Mouse (Mus musculus) adrenal gland, adult 18-20 months (tissue): Measurements from ENCODE around the gene Fbxo33. TPM values are rescaled to one million over a fixed set of nuclear protein-coding genes. Genes with fewer than 3 reads are reported as not detected.
"Not testable (repeated sequence)": the region's sequence is repeated elsewhere in the genome, so short reads cannot be mapped to it uniquely, and the experiment has no call there.

Source experiments
- DNase-seq, 2 experiments: peaks; one replicate each; pipeline ENCODE4 v3.0.0; 2021 to 2022; ENCODE audit warnings: low spot score in 2 of 2
- long read RNA-seq, 2 experiments: library from polyadenylated mRNA; stranded (forward); transcript quantifications; one replicate each; pipeline ENCODE4 v2.0.0; 2021
- total RNA-seq, 2 experiments: library from RNA; stranded (reverse); gene quantifications; 1 replicate in 1 of 2; 2 replicates in 1 of 2; pipeline ENCODE4 v1.2.3; 2021

Fbxo33 gene
- total RNA-seq: 10 to 100 TPM; 38.3 to 47.3 TPM
- long read RNA-seq, experiment 1, transcript Fbxo33-201 (4 exons, 3,688 nt): major isoform, 22 of 24 reads
- long read RNA-seq, experiment 1, partial matches to known transcripts: 0 of 24 reads
- long read RNA-seq, experiment 1, other reads (novel, unspliced or antisense): 1 of 24 reads
- long read RNA-seq, experiment 2, transcript Fbxo33-201 (4 exons, 3,688 nt): major isoform, 68 of 75 reads
- long read RNA-seq, experiment 2, partial matches to known transcripts: 0 of 75 reads
- long read RNA-seq, experiment 2, other reads (novel, unspliced or antisense): 7 of 75 reads

DNA sequence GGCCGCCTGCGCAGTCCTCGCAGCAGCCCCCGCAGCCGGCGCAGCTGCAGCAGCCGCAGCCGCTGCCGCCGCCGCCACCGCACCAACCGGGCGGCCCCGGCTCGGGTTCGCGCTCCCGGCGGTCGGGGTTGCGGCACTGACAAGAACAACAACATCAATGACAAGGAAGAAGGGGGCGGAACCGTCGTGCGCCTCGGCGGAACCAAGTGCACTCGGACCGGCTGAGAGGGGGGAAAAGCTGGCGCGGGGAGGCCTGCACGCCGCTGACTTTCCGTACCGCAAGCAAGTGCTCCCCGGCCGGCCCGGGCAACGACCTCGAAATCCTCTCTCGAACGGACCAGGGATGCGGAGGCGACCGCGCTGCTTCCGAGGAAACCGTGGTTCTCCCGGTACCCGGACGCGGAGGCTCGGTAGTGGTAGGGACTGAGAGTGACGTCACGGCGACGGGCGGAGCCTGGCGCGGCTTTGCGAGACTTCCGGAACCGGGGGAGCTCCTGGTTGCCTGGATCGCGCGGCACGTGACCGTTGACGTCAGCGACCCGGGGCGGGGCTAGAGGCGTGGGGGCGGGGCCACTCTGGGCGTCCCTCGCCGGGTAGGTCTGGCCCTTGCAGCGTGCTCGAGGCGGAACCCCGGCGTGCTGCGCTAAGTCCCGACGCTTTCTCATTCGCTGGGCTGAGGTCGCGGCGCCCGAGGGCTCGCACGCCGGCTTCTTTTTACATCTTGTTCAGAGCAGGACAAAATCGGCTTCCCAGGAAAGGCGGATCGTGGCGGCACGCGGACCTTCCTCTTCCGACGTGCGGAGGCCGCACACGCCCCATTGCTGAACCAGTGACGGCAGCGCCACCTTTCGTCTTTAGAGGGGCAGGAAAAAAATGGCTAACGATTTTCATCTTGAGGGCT is at the start of gene Fbxo33:
Gene Fbxo33, minus strand, starts transcription at position 401 of the 901 bp plus-strand sequence.
- DNase-seq: peak; percentile 94 to 95

DNA sequence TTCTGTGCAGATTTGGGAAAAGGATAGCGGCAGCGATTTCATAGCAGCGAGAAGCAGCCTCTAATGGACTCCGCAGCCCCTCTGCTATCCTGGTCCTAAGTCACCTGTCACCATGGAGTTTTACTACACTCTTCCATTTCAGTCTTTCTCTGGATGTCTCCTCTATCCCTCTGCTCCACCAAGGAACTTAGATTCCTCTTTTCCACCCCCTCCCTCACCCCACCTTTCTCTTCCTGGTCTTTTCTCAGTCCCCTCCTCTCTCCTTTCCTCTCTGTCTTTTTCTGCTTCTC is 46.4 kb upstream of the Fbxo33 start:
- no peak for DNase-seq

- no peak for DNase-seq
These were observed 45.8 kb upstream of the Fbxo33 start for GRCm38 (mm10) chr12:59265207-59265941.

- no peak for DNase-seq
These were observed 43.3 kb upstream of the Fbxo33 start for GRCm38 (mm10) chr12:59262841-59263240.

DNA sequence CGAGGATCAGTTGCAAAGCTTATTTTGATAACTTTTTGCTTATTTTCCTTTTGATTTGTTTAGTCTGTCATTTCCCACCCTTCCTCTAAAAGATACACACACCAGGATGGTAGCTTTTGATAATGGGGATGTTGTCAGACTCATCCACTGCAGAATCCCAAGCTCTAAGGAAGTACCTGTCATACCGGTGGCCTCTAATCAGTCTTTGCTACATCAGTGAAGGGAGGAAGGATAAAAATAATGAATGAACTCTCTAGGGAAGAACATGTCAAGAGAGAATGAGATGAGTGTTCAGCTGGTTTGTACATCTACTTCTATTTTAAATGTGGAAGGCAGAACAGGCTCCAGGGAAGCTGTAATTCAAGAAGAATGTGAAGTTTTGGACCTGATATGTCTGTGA is 41.3 kb upstream of the Fbxo33 start:
- DNase-seq: no peak

DNA sequence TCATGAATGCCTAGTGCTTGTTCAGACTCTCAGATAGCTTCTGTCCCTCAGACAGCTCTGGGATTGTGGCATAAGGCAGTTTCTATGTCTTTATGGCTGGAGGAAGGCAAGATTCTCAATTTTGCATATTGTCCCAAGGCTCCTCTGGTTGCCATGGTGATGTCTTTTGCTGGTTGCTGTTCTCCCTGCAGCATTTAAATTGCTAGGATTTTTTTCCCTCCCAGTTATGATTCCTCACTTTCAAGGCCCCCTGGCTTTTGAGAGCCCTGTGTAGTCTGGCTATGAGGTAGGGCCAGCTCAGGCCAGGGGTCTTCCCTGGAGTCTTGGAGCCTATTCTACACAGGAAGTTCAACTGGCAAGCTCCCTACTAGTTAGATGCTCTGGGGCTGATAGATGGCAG is 40.8 kb upstream of the Fbxo33 start:
- no peak for DNase-seq

DNA sequence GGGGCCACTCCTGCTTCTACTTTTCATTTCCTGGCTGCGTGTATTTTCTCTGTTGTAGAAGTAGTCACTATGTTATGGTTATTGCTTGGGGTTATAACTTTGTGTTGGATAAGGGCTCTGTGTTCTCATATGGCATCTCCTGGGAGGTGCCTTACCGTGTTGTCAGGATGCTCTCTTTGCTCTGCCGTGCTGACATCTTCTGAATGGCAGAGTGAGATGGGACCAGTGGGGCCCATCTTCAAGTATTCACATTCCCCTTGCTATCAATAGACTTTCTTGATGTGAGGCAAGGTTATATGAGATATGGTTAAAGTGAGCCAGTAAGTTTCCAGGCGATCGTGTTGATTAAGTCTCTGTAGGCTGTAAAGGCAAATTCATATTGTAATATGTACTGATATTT is 39.5 kb upstream of the Fbxo33 start:
- no peak for DNase-seq

DNA sequence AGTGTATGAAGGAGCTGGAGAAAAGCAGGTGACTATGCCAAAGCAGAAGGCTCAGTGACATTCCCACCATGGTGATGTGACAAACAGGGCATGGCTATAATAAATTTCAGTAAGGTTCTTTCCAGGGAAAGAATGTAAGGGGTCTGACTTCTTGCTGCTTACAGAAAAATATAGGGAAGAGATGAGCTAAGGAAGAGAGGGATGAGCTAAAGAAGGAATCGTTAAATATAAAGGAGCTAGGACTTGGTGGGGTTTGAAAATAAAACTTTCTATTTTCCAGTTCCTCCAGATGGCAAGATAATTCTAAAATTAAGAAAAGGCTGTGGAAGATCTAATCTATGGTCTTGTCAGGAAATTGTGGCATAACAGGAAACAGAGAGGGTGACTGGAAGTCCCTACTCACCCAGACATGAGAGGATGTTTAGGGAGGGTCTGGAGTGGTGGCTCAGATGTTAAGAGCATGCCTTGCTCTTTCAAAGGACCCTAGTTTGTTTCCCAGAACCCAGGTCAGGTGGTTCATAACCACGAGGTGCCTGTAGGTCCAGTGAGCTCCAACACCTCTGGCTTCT is 30.8 kb upstream of the Fbxo33 start:
- DNase-seq: no peak

- no peak for DNase-seq
These were observed 29.4 kb upstream of the Fbxo33 start for GRCm38 (mm10) chr12:59248969-59249368.

DNA sequence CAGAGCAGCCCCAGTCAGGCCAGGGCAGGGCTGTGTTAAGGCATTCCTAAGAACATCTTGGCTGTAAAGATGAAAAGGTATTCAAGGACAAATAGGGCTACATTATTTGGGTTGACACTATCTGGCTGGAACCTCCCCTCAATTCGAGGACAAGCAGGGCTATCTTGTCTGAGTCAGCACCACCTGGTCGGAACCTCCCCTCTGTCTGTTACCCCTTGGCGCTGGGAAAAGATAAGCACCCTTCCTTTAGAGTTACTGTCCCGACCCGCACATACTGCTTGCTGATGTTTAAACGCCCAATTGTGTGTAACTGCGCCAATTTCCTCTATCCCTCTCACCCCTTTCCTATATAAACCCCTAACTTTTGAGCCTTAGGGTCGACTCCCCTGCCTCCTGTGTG is 21.5 kb upstream of the Fbxo33 start:
- DNase-seq: not testable (repeated sequence)

GRCm38 (mm10) chr12:59238434-59238833 is 18.9 kb upstream of the Fbxo33 start:
- DNase-seq: no peak

DNA sequence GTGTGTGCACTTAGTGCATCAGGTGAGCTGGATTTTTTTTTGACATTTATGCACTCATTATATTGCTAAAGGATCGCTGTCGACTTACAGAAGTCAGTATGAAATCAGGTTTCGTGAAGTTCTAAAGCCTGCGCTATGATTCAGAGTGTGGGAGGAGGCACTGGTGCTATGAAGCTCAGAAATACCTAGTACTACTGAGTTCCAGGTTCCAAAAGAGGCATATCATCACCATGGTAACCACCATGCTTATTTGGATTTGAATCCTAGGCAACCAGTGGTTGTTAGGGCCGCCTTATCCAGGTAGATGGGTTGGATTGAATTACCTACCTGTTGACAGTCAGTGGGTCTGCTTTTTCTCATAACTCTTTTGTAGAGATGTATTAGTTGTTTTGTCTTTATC is 8.9 kb upstream of the Fbxo33 start:
- no peak for DNase-seq

DNA sequence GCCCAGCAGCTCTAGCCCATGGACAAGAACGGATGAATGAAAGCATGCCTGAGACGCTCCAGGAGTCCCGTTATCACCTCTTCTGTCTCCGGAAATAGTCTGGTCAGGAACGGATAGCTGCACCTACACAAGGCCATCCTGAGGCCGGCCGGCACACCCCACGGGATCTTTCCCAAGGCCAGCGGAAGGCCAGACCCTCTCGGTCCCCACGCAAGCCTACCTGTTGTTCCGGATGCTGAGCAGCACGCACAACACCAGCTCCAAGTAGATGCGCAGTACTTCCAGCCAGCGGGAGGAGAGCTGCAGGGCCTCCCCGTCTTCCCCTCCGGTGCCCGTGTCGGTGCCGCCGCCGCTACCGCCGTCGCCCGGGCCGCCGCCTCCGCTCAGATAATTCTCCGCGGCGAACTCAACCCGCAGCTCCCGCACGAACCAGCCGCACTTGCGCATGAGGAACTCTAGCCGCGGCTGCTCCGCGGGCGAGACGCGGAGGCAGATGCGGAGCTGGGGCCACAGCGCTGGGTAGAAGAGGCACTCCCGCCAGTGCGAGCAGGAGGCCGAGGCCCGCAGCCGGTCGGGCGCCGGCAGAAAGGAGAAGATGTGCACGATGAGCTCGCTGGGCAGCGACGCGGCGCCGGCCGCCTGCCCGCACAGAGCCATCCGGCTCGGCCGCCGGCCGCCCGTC is 744 bp downstream of the Fbxo33 start:
- peak; percentile 44 to 46 for DNase-seq

- DNase-seq: no peak
These were observed 2.2 kb downstream of the Fbxo33 start for GRCm38 (mm10) chr12:59217331-59217730.

- DNase-seq: no peak
These were observed 2.8 kb downstream of the Fbxo33 start for GRCm38 (mm10) chr12:59216676-59217266.

GRCm38 (mm10) chr12:59216176-59216575 is 3.3 kb downstream of the Fbxo33 start:
- DNase-seq: no peak

DNA sequence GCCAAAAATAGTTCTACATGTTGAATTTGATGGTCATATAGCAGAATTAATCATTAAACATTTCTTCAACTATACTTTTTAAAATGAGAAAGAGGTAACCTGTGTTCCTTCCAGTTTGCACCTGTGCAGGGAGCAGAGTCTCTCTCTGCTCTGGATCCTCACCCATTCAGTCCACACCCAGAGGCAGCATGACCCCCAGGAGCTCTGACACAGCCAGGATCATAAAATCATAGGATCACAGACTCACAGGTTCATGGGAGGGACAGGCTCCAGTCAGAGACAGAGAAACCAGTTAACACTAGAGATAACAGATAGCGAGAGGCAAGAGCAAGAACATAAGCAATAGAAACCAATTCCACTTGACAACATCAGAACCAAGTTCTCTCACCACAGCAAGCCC is 11.7 kb downstream of the Fbxo33 start:
- no peak for DNase-seq

DNA sequence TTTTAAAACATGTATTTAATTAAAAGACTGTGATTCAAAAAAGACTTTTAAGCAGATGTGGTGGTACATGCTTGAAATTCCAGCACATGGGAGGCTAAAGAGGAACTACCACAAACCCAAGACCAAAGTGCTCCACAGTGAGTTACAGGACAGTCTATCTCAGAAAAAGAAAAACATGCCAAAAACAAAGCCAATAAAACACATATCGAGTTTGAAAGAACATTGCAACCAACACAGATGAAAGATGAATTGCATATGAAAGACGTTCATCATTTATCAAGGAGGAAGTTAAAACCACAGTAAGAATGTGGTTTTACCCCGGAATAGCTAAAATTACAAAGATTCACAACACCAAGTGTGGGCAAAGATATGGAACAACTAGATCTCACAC is 12.5 kb downstream of the Fbxo33 start:
- DNase-seq: no peak

DNA sequence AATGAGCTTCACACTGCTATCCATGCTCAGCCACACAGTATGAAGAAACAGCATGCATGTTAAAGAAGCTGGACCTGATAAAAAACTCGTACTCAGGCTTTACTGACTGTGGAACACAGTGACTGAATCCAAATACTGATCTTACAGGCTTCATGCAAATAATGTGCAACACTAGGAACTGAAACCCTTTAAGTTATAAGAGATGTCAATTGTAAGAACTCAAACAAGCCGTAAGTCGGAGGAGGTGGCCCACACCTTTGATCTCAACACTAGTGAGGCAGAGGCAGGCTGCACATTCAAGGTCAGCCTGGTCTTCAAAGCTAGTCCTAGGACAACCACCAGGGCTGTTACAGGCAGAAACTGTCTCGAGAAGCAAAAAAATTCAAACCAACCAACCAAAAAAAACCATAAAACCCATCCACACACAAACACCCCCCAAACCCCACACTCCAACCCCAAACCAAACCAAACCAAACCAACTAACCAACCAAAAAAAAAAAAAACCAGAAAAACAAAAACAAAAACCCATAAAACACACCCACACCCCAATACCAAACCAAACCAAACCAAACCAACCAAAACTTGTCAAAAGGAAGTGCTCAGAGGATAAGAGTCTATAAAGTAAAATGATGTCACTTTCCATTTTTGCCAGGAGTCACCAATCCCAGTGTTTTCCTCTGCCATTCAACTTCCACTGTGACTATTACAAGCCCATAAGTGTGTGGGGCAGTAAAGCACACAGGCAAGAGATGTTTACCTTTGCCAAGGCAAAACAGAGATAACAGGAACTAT is 13.1 kb downstream of the Fbxo33 start:
- DNase-seq: no peak

- DNase-seq: no peak
These were observed 14.0 kb downstream of the Fbxo33 start for GRCm38 (mm10) chr12:59205571-59205970.
